Mouse (Mus musculus): ENCODE measurements around the gene Gm17657.

GRCm38 (mm10) chr17:29530508-29530907 is 18.9 kb downstream of the Gm17657 start:
- TF ChIP-seq CTCF (IDR thresholded peaks at IDR 0.05; ENCODE audit: low read depth, low read length) = no peak
- TF ChIP-seq POLR2A (IDR thresholded peaks at IDR 0.05; ENCODE audit: extremely low read depth, insufficient read depth, low read length) = no peak
